Mouse (Mus musculus) intestine, postnatal 0 days (tissue): Measurements from ENCODE around the gene Ppp4r2. TPM values are rescaled to one million over a fixed set of nuclear protein-coding genes. Genes with fewer than 3 reads are reported as not detected.

Experiments used
- ATAC-seq: fragments of 200-750 bp; cut with Nextera tagmentation; 2 replicates; pipeline ENCODE4 v1.8.0; 2017; ENCODE audit warnings: mild to moderate bottlenecking, moderate TSS enrichment, moderate library complexity
- H3K27ac ChIP-seq: fragments of 300-500 bp; sonication (generic); 2 replicates; pipeline ENCODE4 v1.5.1; 2014; ENCODE audit warnings: mild to moderate bottlenecking, low read depth, low read length, moderate library complexity
- H3K27me3 ChIP-seq: fragments of 300-500 bp; sonication (generic); replicated peaks from 2 replicates; pipeline ENCODE4 v1.6.1; 2014; ENCODE audit warnings: low read length, mixed read lengths; ENCODE audit not compliant: control insufficient read depth, insufficient read depth
- H3K36me3 ChIP-seq: fragments of 300-500 bp; sonication (generic); 2 replicates; pipeline ENCODE4 v1.6.1; 2014; ENCODE audit warnings: mild to moderate bottlenecking, moderate library complexity; ENCODE audit not compliant: control insufficient read depth, insufficient read depth
- H3K4me1 ChIP-seq: fragments of 300-500 bp; sonication (generic); replicated peaks from 2 replicates; pipeline ENCODE4 v1.6.1; 2014; ENCODE audit warnings: antibody characterized with exemption, low read length, mixed read lengths; ENCODE audit not compliant: control insufficient read depth, insufficient read depth
- H3K4me2 ChIP-seq: fragments of 300-500 bp; sonication (generic); replicated peaks from 2 replicates; pipeline ENCODE4 v1.6.1; 2014; ENCODE audit warnings: low read depth, mild to moderate bottlenecking, moderate library complexity
- H3K4me3 ChIP-seq: fragments of 300-500 bp; sonication (generic); 2 replicates; pipeline ENCODE4 v1.5.1; 2014; ENCODE audit warnings: low read depth, low read length
- H3K9ac ChIP-seq: fragments of 300-500 bp; sonication (generic); 2 replicates; pipeline ENCODE4 v1.6.1; 2014; ENCODE audit warnings: mild to moderate bottlenecking, low read depth, low read length
- H3K9me3 ChIP-seq: fragments of 300-500 bp; sonication (generic); 2 replicates; pipeline ENCODE4 v1.6.1; 2016; ENCODE audit warnings: mixed run types; ENCODE audit not compliant: control insufficient read depth
- CTCF ChIP-seq: sonication (generic); IDR thresholded peaks from 2 replicates; pipeline ENCODE4 v1.5.1; 2016; ENCODE audit warnings: low read depth, mild to moderate bottlenecking, control low read depth, antibody characterized with exemption, moderate library complexity
- WGBS: fragments of 180-500 bp; shearing (Covaris S2); extraction: QIAGEN DNeasy Blood & Tissue Kit; methylation state at CpG from one replicate; pipeline ENCODE4 v1.1.7; 2014; 5-methylcytosine and 5-hydroxymethylcytosine counted together
- polyA plus RNA-seq: library from polyadenylated mRNA; unstranded; fragments of >200 nt; fragmentation: Nextera tagmentation; extraction: Ambion mirVana; gene quantifications from 2 replicates; pipeline ENCODE4 v1.2.1, GENCODE M21; 2015

Ppp4r2 gene
- polyA plus RNA-seq, 1 experiment from 2014 or later: 8.6 TPM

- Histone ChIP-seq H3K9ac (no peak overlapping the region), H3K4me3 (no peak overlapping the region), H3K36me3 (no peaks in the 10 kb centered on the region), H3K27me3 (no peaks in the 10 kb centered on the region), H3K9me3 (no peaks in the 10 kb centered on the region), H3K4me2 (no peak overlapping the region), H3K27ac (no peak overlapping the region), H3K4me1 (no peaks in the 10 kb centered on the region)
- TF ChIP-seq CTCF: peak; percentile 91
- no peak for ATAC-seq
- WGBS: 67% methylated on average over 20 of the region's 20 CpGs
These were observed 42.6 kb downstream of the Ppp4r2 start for GRCm38 (mm10) chr6:100875862-100876623.

DNA sequence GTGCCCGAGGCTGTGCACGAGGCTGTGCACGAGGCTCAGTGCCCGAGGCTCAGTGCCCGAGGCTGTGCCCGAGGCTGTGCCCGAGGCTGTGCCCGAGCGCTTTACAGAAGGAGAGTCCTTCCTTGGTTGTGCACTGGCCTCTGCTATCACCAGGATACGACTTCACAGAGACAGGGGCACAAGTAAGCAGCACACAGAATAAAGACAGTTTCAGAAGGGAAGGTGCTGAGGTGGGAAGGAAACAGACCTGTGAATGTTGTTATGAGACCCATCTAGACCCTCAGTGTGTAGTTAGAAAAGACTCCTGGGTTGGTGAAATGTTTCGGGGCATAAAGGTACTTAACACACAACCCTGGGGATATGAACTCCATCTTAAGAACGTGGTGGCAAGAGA, 43.2 kb downstream of the Ppp4r2 start:
- Histone ChIP-seq H3K4me3 (no peak overlapping the region), H3K4me2 (no peak overlapping the region), H3K27me3 (no peaks in the 10 kb centered on the region), H3K27ac (no peak overlapping the region), H3K36me3 (no peaks in the 10 kb centered on the region), H3K4me1 (no peaks in the 10 kb centered on the region), H3K9me3 (no peaks in the 10 kb centered on the region), H3K9ac (no peak overlapping the region)
- no peak for TF ChIP-seq CTCF
- no peak for ATAC-seq
- 88% methylated on average over 12 of the region's 12 CpGs for WGBS

- Histone ChIP-seq H3K9ac (no peak overlapping the region), H3K36me3 (no peaks in the 10 kb centered on the region), H3K27ac (no peak overlapping the region), H3K4me3 (no peak overlapping the region), H3K4me2 (no peak overlapping the region), H3K9me3 (no peaks in the 10 kb centered on the region), H3K4me1 (no peaks in the 10 kb centered on the region), H3K27me3 (no peaks in the 10 kb centered on the region)
- WGBS: 83% methylated on average over 13 of the region's 13 CpGs
- no peak for ATAC-seq
- no peak for TF ChIP-seq CTCF
These were observed 45.1 kb downstream of the Ppp4r2 start for GRCm38 (mm10) chr6:100878546-100878945.

DNA sequence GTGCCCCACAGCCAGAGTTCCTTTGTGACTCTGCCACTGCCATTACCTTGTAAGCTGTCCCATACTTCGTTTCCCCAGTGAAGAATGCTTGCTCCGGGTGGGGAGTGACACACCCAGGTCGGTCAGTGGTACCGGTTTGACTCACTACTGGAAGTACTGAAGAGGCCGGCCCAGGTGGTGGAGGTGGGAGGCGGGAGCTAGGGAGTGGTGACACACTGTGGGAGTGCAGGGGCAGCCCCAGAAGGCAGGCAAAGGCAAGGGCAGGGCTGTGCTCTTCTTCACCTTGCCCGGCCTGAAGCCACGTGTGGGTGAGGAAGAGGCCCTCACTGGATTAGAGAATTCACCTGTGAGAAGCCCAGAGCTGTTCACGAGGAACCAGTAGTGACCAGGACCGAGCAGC, 46.2 kb downstream of the Ppp4r2 start:
- H3K4me1 ChIP-seq: no peaks in the 10 kb centered on the region
- no peaks in the 10 kb centered on the region for H3K36me3 ChIP-seq
- 29% methylated on average over 10 of the region's 10 CpGs for WGBS
- no peaks in the 10 kb centered on the region for H3K27me3 ChIP-seq
- H3K9me3 ChIP-seq: no peaks in the 10 kb centered on the region
- H3K9ac ChIP-seq: no peak overlapping the region
- no peak overlapping the region for H3K27ac ChIP-seq
- ATAC-seq: 0 out of 2 replicates have a peak, but pooled peaks have one; percentile 29
- TF ChIP-seq CTCF: no peak
- no peak overlapping the region for H3K4me2 ChIP-seq
- no peak overlapping the region for H3K4me3 ChIP-seq

DNA sequence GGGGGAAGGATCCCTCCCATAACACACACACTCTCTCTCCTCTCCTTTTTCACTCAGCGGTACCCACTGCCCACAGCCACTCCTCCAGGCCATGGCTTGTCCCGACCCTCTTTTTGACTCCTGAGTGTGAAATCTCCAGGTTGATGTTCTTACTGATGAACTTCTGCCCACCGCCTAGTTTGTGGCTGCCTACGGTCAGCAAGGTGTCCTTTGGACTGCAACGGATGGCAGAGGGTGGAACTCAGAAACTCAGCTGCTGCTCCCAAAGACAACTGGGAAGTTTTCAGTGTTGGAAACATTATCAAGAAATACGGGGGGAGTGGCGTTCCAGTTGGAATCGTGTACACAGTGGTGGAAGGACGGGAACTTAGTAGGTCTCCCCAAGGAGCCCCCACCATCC, 48.2 kb downstream of the Ppp4r2 start:
- no peak overlapping the region for H3K4me2 ChIP-seq
- H3K4me1 ChIP-seq: no peaks in the 10 kb centered on the region
- 71% methylated on average over 9 of the region's 9 CpGs for WGBS
- H3K9me3 ChIP-seq: no peaks in the 10 kb centered on the region
- no peak overlapping the region for H3K27ac ChIP-seq
- no peak overlapping the region for H3K4me3 ChIP-seq
- H3K9ac ChIP-seq: no peak overlapping the region
- no peak for ATAC-seq
- TF ChIP-seq CTCF: no peak
- H3K36me3 ChIP-seq: no peaks in the 10 kb centered on the region
- H3K27me3 ChIP-seq: no peaks in the 10 kb centered on the region

DNA sequence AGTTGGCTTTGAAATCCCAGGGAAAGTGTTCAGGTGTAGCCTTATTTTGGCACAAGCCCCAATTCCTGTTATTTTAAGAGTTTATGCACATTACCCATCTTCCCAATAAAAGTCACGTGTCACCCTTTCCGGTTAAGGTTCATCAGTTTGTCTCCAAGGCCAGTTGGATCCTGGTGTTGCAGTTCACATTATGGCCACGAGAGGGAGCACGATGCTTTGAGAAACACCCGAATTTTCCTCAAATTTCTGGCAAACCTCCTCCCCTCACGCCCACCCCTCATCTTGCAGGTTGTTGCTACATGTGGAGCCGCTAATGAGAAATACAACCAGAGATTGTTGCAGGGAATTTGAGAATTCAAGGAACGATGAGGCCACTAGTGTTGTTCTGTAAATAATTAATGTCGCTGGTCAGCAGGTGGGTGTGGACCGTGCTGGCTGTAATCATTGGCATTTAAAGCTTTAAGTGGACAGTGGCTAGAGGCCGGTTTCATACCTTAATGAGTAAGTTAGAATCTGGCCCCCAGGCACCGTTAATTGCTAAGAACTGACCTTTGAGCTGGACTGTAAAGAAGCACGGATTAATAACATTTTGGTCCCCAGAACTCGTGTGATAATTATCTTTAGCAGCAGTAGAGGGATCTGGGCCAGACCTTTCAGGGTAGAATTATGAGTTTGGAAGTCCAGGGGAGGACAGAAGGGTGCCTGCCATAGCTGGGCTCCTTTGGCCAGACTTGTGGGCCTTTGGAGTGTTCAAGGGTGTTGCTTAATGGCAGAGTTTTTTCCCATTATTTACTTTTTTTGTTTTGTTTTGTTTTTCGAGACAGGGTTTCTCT, 49.2 kb downstream of the Ppp4r2 start:
- no peaks in the 10 kb centered on the region for H3K4me1 ChIP-seq
- WGBS: 11% methylated on average over 15 of the region's 15 CpGs
- H3K4me3 ChIP-seq: peak overlapping the region; percentile 4; the same call in 1 of the 2 replicates
- TF ChIP-seq CTCF: peak; percentile 93
- H3K27me3 ChIP-seq: no peaks in the 10 kb centered on the region
- peak overlapping the region; percentile 44 for H3K4me2 ChIP-seq
- H3K9me3 ChIP-seq: no peaks in the 10 kb centered on the region
- H3K36me3 ChIP-seq: no peaks in the 10 kb centered on the region
- H3K9ac ChIP-seq: no peak overlapping the region
- no peak overlapping the region for H3K27ac ChIP-seq
- peak; percentile 40; the same call in 1 of the 2 replicates for ATAC-seq
